Mouse (Mus musculus) kidney, postnatal 10 days (tissue): ENCODE measurements around the gene Tns1.

Experiments used
- DNase-seq: peaks from one replicate; pipeline ENCODE4 v3.0.0; 2021; ENCODE audit warnings: mixed read lengths

Gene Tns1

GRCm38 (mm10) chr1:74057501-74057900, 66.7 kb downstream of the Tns1 start:
- DNase-seq: no peak

GRCm38 (mm10) chr1:74055552-74055951, 68.7 kb downstream of the Tns1 start:
- DNase-seq: no peak

GRCm38 (mm10) chr1:74054471-74054870, 69.8 kb downstream of the Tns1 start:
- DNase-seq: no peak

- peak; percentile 67 for DNase-seq
These were observed 70.2 kb downstream of the Tns1 start for GRCm38 (mm10) chr1:74054007-74054406.

DNA sequence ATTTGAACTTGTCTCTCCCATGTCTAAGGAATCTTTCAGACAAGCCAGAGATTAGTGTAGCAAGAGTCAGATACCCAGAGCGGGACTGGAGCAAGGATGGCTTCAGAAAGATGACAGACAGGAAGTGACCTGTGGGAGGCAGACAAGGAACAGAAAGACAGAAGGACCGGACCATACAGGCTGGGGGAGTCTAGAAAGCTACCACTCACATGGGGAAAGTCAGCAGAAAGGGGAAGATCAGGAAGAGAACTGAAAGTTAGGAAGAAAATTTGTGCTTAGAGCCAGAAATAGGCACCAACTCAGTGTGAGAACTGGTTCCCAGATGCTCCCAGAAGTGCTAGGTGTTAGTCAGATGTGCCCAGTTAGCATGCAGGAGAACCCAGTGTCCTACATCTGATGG, 71.2 kb downstream of the Tns1 start:
- DNase-seq: no peak

DNA sequence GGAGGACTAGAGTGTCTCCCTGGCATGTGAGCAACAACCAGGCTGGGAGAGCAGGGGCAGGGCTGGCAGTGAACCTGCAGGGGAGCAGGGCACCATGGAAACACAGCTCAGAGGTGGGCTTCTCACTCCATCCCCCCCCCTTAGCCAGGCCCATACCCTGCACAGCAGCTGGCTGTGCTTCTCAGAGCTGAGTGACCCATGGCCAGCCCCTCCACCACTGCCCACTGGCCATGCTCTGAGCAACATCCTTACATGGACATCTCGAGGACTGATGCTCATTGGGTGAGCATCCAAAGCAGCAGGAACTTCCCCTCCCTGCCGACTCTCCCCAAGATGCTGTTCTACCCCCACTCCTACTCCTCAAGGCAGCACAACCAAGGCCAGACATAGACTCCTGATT, 72.9 kb downstream of the Tns1 start:
- no peak for DNase-seq

GRCm38 (mm10) chr1:74049430-74049829, 74.8 kb downstream of the Tns1 start:
- no peak for DNase-seq

- DNase-seq: peak; percentile 86
These were observed 76.5 kb downstream of the Tns1 start for GRCm38 (mm10) chr1:74047722-74048121.

- DNase-seq: peak; percentile 86
These were observed 76.9 kb downstream of the Tns1 start for GRCm38 (mm10) chr1:74047311-74047710.

DNA sequence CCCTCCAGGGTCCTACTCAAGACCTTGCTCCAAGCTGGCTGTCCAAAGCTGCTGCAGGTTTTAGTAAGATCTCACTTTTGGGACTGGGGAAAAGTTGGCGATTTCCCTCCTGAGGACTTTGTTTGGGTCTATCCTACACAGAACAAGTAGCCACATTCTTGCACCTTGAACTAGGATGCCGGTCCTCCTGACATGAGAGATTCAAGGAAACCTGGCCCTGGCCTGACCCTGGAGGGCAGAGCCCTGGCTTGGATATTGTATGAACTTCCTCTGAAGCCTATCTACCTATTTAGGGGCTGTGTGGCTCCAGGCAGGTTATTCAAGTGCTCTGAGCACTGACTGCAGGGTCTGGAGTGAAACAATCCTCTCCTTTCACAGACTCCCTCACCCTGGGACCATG, 79.2 kb downstream of the Tns1 start:
- no peak for DNase-seq

- no peak for DNase-seq
These were observed 79.8 kb downstream of the Tns1 start for GRCm38 (mm10) chr1:74044421-74044820.

GRCm38 (mm10) chr1:74043584-74044105, 80.6 kb downstream of the Tns1 start:
- DNase-seq: no peak

GRCm38 (mm10) chr1:74042711-74043467, 81.4 kb downstream of the Tns1 start:
- peak; percentile 77 for DNase-seq

- DNase-seq: peak; percentile 71
These were observed 82.6 kb downstream of the Tns1 start for GRCm38 (mm10) chr1:74041692-74042091.

GRCm38 (mm10) chr1:74041178-74041577, 83.1 kb downstream of the Tns1 start:
- no peak for DNase-seq

GRCm38 (mm10) chr1:74036560-74037390, 87.5 kb downstream of the Tns1 start:
- DNase-seq: peak; percentile 88

DNA sequence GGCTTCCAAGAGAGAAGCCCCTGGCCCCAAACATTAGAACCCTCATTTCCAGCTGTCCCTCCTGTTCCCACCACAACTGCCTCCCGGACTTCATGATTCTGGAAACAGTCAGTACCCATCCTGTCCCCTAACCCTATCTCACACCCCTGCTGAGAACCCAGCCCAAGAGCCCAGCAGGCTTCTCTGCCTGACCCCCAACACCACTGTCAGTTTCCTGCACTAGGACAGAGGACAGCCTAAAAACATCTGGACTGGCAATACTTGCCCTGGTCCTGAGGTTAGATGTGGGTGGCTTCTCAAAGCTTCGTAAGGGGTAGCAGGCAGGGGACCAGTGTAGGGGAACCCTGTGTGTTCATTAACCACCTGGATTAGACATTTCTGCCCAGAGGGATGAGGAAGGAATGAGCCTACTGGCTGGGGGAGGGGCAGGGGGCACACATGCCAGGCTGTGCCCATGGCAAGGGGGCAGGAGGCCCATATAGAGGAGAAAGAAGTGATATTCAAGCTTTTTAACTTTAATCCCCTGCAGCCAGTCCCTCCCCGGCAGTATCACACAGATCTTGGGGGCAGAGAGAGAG, 88.2 kb downstream of the Tns1 start:
- DNase-seq: peak; percentile 85

DNA sequence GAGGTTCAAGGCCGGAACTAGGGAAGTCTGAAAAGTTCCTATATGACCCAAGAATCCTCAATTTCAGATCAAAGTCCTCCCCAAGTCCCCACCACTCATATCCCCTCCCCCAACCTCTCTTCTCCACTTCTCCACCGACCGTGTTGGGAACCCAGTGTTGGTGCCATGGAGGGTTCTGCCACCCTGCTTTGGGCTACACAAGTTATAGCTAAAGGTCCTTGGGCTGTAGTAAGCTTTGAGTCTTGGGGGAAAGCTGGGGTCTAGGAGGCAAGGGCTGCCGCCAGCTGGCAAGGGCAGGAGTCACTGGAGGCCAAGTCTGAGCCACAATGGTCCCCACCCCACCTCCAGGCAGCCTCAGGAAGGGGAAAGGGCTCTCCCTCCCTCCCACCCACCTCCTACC, 88.8 kb downstream of the Tns1 start:
- no peak for DNase-seq

DNA sequence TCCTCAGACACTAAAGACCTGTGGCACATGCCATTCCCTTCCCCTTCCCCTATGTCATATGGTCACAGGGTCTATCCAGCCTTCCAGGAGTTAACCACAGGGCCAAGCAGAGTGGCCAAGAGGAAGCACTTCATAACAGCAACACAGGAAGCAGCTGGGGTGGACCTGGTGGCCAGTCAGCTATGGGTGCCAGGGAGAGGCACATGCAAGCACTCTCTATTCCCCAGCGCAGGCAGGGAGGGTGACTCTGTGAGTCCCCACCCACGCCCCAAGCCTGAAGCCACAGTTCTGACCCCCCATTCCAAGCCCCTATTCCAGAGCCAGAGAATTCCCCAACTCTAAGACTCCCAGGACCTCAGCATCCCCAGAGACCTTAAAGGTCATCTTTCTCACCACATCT, 89.5 kb downstream of the Tns1 start:
- DNase-seq: peak; percentile 71

GRCm38 (mm10) chr1:74034211-74034610, 90.0 kb downstream of the Tns1 start:
- no peak for DNase-seq

DNA sequence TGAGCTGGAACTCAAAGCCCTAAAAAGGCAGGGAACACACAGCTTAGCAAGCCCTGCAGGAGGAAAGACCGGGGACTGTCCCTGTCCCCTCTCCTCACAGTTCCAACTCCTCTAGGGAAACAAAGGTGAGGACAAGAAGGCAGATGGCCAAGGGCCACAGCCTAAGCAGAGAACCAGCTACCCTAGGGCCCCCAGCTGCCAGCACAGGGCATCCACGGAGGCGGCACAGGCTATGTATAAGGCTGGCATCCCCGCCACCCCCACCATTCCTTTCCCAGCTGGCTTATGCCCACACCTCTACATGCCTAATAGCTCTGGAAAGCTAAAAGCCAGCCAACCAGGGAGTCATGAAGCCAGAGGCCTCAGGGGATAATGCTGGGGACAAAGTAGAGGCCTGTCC, 90.8 kb downstream of the Tns1 start:
- DNase-seq: peak; percentile 67

- no peak for DNase-seq
These were observed 91.3 kb downstream of the Tns1 start for GRCm38 (mm10) chr1:74032966-74033365.

GRCm38 (mm10) chr1:74031771-74032609, 92.3 kb downstream of the Tns1 start:
- peak; percentile 61 for DNase-seq
